Mouse (Mus musculus) stomach, embryonic 15.5 days (tissue): ENCODE results near the gene Tmcc3. TPM values are rescaled to one million over a fixed set of nuclear protein-coding genes. Genes with fewer than 3 reads are reported as not detected.

Experiments used
- ATAC-seq: fragments of 200-750 bp; cut with Nextera tagmentation; 2 replicates; pipeline ENCODE4 v1.8.0; 2017; ENCODE audit warnings: low read depth, moderate number of reproducible peaks, moderate TSS enrichment; ENCODE audit not compliant: insufficient read depth, low FRiP score
- H3K27ac ChIP-seq: fragments of 300-500 bp; sonication (generic); 2 replicates; pipeline ENCODE4 v1.5.1; 2015; ENCODE audit warnings: mild to moderate bottlenecking, inconsistent platforms
- H3K27me3 ChIP-seq: fragments of 300-500 bp; sonication (generic); replicated peaks from 2 replicates; pipeline ENCODE4 v1.6.1; 2015; ENCODE audit warnings: inconsistent platforms
- H3K36me3 ChIP-seq: fragments of 300-500 bp; sonication (generic); 2 replicates; pipeline ENCODE4 v1.6.1; 2015; ENCODE audit warnings: inconsistent platforms
- H3K4me1 ChIP-seq: fragments of 300-500 bp; sonication (generic); 2 replicates; pipeline ENCODE4 v1.6.1; 2015; ENCODE audit warnings: inconsistent platforms
- H3K4me2 ChIP-seq: fragments of 300-500 bp; sonication (generic); 2 replicates; pipeline ENCODE4 v1.6.1; 2015; ENCODE audit warnings: mild to moderate bottlenecking, inconsistent platforms
- H3K4me3 ChIP-seq: fragments of 300-500 bp; sonication (generic); replicated peaks from 2 replicates; pipeline ENCODE4 v1.5.1; 2015; ENCODE audit warnings: inconsistent platforms
- H3K9ac ChIP-seq: fragments of 300-500 bp; sonication (generic); 2 replicates; pipeline ENCODE4 v1.6.1; 2015; ENCODE audit warnings: inconsistent platforms
- H3K9me3 ChIP-seq: fragments of 300-500 bp; sonication (generic); 2 replicates; pipeline ENCODE4 v1.6.1; 2016; ENCODE audit warnings: inconsistent platforms
- WGBS: fragments of 180-500 bp; shearing (Covaris S2); methylation state at CpG from one replicate; pipeline ENCODE4 v1.1.7; 2015; 5-methylcytosine and 5-hydroxymethylcytosine counted together
- polyA plus RNA-seq: library from polyadenylated mRNA; unstranded; fragments of >200 nt; fragmentation: Nextera tagmentation; extraction: Ambion mirVana; gene quantifications from 2 replicates; pipeline ENCODE4 v1.2.1, GENCODE M21; 2015

The Tmcc3 gene
- polyA plus RNA-seq, 1 experiment from 2014 or later, result 9.9 TPM

DNA sequence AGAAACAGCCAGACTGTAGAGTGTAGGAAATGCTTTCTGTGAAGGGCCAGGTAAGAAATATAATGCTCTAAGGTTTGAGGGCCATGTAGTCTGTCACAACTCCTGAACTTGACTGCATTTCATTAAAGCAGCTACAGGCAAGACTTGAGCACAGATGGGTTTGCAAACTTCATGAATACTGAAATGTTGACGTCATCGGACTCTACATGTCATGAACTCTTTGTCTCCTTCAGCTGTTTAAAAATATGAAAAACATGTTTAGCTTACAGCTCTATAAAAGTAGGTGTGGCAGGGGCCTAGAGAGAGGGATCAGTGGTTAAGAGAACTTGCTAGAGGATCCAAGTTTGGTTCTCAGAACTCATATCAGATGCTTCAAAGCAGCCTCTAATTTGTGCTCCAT, 151.7 kb downstream of the Tmcc3 start:
- Histone ChIP-seq H3K9me3 (no peaks in the 10 kb centered on the region), H3K27ac (peak overlapping the region; percentile 73; the same call in 1 of the 2 replicates), H3K4me3 (no peak overlapping the region), H3K9ac (no peak overlapping the region), H3K4me1 (peaks cover 10% of the 10 kb centered on the region), H3K4me2 (no peak overlapping the region), H3K27me3 (no peaks in the 10 kb centered on the region), H3K36me3 (no peaks in the 10 kb centered on the region)
- ATAC-seq, result no peak
- WGBS, result 53% methylated on average over 2 of the region's 2 CpGs

GRCm38 (mm10) chr10:94465646-94466045, 153.9 kb downstream of the Tmcc3 start:
- Histone ChIP-seq H3K4me1 (0 out of 2 replicates have a peak, but pooled peaks cover 3% of the 10 kb centered on the region), H3K9ac (no peak overlapping the region), H3K36me3 (no peaks in the 10 kb centered on the region), H3K27me3 (no peaks in the 10 kb centered on the region), H3K4me3 (no peak overlapping the region), H3K27ac (no peak overlapping the region), H3K4me2 (no peak overlapping the region), H3K9me3 (no peaks in the 10 kb centered on the region)
- WGBS, result 65% methylated on average over 6 of the region's 6 CpGs
- ATAC-seq, result no peak

DNA sequence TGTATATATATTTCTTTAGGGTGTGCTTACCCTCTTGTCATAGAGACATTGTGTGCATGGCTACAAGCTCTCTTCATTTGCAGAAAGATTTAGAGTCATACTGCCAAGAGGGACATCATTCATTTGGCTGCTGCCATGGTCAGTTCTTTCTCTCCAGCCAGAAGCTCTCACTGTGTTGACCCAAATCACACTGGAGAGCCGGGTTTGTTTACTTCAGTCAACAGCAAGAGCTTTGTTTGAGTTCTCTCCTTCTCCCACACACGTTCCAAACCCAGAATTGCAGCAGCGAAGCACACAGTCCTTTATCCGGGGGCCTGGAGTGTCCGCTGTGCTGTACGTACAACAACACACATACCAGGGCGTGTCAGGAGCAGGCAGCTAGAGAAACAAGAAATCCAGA, 154.6 kb downstream of the Tmcc3 start:
- 0 out of 2 replicates have a peak, but pooled peaks cover 3% of the 10 kb centered on the region for H3K4me1 ChIP-seq
- no peak overlapping the region for H3K9ac ChIP-seq
- 32% methylated on average over 7 of the region's 7 CpGs for WGBS
- H3K27me3 ChIP-seq, result no peaks in the 10 kb centered on the region
- no peaks in the 10 kb centered on the region for H3K36me3 ChIP-seq
- no peak overlapping the region for H3K4me3 ChIP-seq
- ATAC-seq, result no peak; the same call in 1 of the 2 replicates
- no peaks in the 10 kb centered on the region for H3K9me3 ChIP-seq
- peak overlapping the region; percentile 51; the same call in 1 of the 2 replicates for H3K27ac ChIP-seq
- no peak overlapping the region for H3K4me2 ChIP-seq

DNA sequence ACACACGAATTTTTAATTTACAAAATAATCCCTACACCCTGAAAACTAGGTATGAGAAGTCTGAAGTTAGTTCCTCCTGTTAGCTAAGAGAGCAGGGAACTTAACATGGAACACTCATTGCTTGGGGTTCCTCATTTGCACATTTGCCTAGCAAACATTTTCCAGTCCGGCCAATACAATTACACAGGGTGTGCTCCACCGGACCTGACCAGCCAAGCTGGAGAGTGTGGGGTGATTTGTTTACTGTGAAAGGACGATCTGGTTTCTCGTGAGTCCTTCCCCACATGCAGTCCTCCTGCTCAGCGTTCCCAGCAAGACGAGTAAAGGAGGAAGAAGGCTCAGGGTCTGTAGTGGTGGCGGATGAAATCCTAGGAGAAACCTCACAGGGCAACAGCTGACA, 159.7 kb downstream of the Tmcc3 start:
- Histone ChIP-seq H3K27ac (no peak overlapping the region), H3K9ac (no peak overlapping the region), H3K4me1 (no peaks in the 10 kb centered on the region), H3K9me3 (no peaks in the 10 kb centered on the region), H3K4me2 (no peak overlapping the region), H3K4me3 (no peak overlapping the region), H3K36me3 (no peaks in the 10 kb centered on the region), H3K27me3 (no peaks in the 10 kb centered on the region)
- no peak for ATAC-seq
- 40% methylated on average over 8 of the region's 8 CpGs for WGBS

- no peak for ATAC-seq
- H3K9me3 ChIP-seq, result no peaks in the 10 kb centered on the region
- H3K27me3 ChIP-seq, result no peaks in the 10 kb centered on the region
- H3K27ac ChIP-seq, result no peak overlapping the region
- H3K4me2 ChIP-seq, result no peak overlapping the region
- no peaks in the 10 kb centered on the region for H3K4me1 ChIP-seq
- H3K4me3 ChIP-seq, result no peak overlapping the region
- H3K9ac ChIP-seq, result no peak overlapping the region
- H3K36me3 ChIP-seq, result no peaks in the 10 kb centered on the region
- 65% methylated on average over 5 of the region's 5 CpGs for WGBS
These were observed 161.8 kb downstream of the Tmcc3 start for GRCm38 (mm10) chr10:94473501-94473900.

DNA sequence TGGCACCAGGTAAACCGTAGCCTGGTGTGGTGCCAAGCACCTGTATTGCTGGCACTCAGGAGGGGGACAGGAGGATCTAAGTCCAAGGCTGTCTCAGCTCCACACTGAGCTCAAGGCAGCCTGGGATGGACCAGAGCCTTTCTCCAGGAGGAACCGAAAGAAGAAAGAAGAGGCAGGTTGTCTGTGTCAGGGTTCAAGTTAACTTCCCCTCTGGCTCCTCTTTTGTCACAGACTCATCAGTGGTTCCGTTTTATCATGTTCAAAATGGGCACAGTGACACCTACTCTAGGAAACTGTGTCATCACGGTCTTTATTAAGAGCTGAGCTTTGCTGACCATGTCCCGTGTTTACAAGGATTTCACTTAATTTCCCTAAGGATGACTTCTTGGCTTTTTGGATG, 162.4 kb downstream of the Tmcc3 start:
- no peak overlapping the region for H3K4me2 ChIP-seq
- H3K36me3 ChIP-seq, result no peaks in the 10 kb centered on the region
- no peak overlapping the region for H3K27ac ChIP-seq
- ATAC-seq, result no peak
- no peaks in the 10 kb centered on the region for H3K27me3 ChIP-seq
- 84% methylated on average over 5 of the region's 5 CpGs for WGBS
- H3K9ac ChIP-seq, result no peak overlapping the region
- H3K4me1 ChIP-seq, result no peaks in the 10 kb centered on the region
- H3K4me3 ChIP-seq, result no peak overlapping the region
- no peaks in the 10 kb centered on the region for H3K9me3 ChIP-seq

DNA sequence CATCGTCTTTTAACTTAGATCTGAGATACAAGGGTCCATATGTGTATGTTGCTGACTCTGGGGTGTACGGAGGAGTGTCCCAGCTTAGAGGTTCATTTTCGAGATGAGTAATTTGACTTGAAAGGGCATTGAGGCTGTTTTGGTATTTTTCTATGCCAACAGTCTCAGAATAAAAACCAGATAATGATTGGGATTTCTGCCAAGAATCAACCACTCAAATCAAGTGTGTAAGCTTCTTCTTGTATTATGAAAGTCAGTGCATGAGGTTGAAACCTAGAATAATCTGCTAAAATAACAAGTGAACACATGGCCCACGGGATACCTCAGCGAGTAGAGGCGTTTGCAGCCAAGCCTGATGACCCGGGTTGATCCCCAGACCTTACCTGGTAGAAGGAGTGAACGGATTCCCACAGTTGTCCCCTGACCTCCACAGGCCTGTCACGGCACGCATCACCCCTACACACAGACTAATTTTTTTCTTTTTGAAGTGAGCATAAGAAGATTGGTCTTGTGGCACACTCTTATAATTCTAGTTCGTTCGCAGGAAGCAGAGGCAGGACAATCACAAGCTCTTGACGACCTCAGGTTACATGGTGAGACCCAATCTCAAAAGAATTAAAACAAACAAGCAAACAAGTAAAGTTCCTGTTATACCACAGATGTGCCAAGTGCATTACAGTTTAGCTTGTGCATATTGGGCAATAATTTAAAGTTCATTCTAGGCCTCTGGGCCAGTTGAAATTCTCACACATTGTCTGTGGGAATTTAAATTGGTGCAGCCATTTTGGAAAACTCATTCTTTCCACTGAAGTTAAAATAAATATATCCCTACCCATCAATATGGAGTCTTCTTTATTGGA, 165.8 kb downstream of the Tmcc3 start:
- Histone ChIP-seq H3K27ac (no peak overlapping the region), H3K36me3 (no peaks in the 10 kb centered on the region), H3K4me2 (no peak overlapping the region), H3K4me1 (no peaks in the 10 kb centered on the region), H3K4me3 (no peak overlapping the region), H3K9me3 (no peaks in the 10 kb centered on the region), H3K9ac (no peak overlapping the region), H3K27me3 (no peaks in the 10 kb centered on the region)
- 90% methylated on average over 13 of the region's 13 CpGs for WGBS
- no peak for ATAC-seq

DNA sequence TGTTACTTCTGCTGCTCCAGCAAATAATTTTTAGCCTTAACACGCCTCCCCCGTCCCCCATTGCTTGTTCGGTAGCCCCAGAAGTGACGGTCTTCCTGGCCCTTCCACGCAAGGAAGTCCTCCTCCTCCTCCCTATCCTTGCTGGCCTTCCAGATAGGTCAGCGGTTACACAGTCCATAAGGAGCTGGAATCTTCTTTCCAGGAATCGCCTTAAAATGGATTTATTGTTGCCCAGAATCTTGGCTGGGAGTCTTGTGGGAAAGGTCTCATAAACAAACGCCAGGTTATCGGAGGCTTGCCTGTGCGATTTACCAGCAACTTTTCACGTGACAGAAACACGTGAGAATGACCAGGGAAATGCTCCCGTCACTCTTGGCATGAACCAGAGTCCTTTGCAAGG, 167.9 kb downstream of the Tmcc3 start:
- ATAC-seq, result no peak
- Histone ChIP-seq H3K9ac (no peak overlapping the region), H3K27ac (no peak overlapping the region), H3K36me3 (no peaks in the 10 kb centered on the region), H3K4me2 (no peak overlapping the region), H3K4me3 (no peak overlapping the region), H3K27me3 (no peaks in the 10 kb centered on the region), H3K9me3 (no peaks in the 10 kb centered on the region), H3K4me1 (no peaks in the 10 kb centered on the region)
- WGBS, result 63% methylated on average over 13 of the region's 13 CpGs

DNA sequence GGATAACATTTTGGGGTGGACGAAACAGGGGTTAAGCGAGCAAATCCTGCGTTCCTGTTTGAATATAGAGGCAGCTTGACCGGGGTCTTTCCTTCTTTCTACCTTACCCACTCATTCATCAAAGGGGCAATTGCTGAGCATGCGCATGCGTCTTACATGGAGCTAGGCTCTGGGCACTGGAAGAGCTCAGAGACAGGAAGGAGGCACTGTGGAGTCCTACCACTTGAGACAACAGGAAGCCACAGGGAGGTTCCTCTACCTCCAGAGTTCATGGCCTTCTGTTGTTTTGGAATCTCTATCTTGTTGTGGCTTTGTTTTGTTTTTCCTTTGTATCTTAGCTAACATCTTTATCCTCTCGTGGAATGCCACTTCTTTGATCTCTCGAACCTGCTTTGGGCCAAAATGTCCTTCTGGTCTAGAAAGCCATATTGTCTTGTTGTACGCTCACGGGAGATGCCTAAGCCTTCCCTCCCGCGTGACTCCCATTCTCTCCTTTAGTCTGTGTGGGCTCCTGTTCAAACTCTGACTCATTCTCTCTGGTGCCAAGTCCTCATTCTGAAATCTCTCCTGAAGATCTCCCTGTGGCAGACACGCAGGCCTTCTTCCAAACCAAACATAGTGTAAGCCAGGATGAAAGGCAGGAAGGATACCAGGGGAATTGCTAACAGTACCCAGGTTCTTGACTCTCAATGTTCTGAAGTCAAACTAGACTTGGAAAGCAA, 168.8 kb downstream of the Tmcc3 start:
- no peak overlapping the region for H3K27ac ChIP-seq
- WGBS, result 74% methylated on average over 13 of the region's 13 CpGs
- no peak overlapping the region for H3K9ac ChIP-seq
- H3K4me3 ChIP-seq, result no peak overlapping the region
- no peak overlapping the region for H3K4me2 ChIP-seq
- H3K36me3 ChIP-seq, result no peaks in the 10 kb centered on the region
- ATAC-seq, result no peak
- H3K27me3 ChIP-seq, result no peaks in the 10 kb centered on the region
- no peaks in the 10 kb centered on the region for H3K9me3 ChIP-seq
- no peaks in the 10 kb centered on the region for H3K4me1 ChIP-seq

- Histone ChIP-seq H3K9me3 (no peaks in the 10 kb centered on the region), H3K27ac (no peak overlapping the region), H3K4me2 (no peak overlapping the region), H3K4me3 (no peak overlapping the region), H3K4me1 (no peaks in the 10 kb centered on the region), H3K9ac (no peak overlapping the region), H3K36me3 (no peaks in the 10 kb centered on the region), H3K27me3 (no peaks in the 10 kb centered on the region)
- no peak for ATAC-seq
These were observed 169.9 kb downstream of the Tmcc3 start for GRCm38 (mm10) chr10:94481613-94482012.

DNA sequence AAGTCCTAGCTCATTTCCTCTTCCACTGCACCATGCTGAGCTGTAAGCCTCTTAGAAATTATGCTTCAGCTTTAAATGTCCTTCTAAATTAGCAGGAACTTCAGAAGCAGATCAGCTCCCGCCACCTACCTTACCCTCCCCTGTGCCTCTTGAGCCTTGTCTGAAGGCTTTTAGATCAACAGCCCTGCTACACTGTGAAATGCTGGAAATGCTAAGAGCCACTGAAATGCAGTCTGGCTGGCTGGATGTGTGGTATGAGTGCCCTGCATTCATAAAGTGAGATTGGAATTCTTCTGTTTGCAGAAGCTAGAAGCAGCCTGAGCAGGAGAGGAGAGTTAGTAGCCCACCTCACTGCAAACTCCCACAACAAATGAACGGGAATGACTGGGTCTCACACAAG, 174.4 kb downstream of the Tmcc3 start:
- Histone ChIP-seq H3K27me3 (no peaks in the 10 kb centered on the region), H3K27ac (no peak overlapping the region), H3K9me3 (no peaks in the 10 kb centered on the region), H3K4me3 (no peak overlapping the region), H3K4me2 (no peak overlapping the region), H3K36me3 (no peaks in the 10 kb centered on the region), H3K9ac (no peak overlapping the region), H3K4me1 (no peaks in the 10 kb centered on the region)
- WGBS, result 71% methylated on average over 2 of the region's 2 CpGs
- no peak for ATAC-seq

GRCm38 (mm10) chr10:94489509-94489908, 177.8 kb downstream of the Tmcc3 start:
- no peak overlapping the region for H3K4me3 ChIP-seq
- WGBS, result 76% methylated on average over 4 of the region's 4 CpGs

More at GRCm38 (mm10) chr10:94489509-94489908, 177.8 kb downstream of the Tmcc3 start:
- no peak overlapping the region for H3K4me2 ChIP-seq
- no peak overlapping the region for H3K9ac ChIP-seq
- H3K9me3 ChIP-seq, result no peaks in the 10 kb centered on the region
- no peak overlapping the region for H3K27ac ChIP-seq
- H3K4me1 ChIP-seq, result no peaks in the 10 kb centered on the region
- no peaks in the 10 kb centered on the region for H3K27me3 ChIP-seq
- H3K36me3 ChIP-seq, result no peaks in the 10 kb centered on the region
- no peak for ATAC-seq
